Mouse (Mus musculus) small intestine, adult 2 months (tissue): ENCODE measurements around the gene Rack1.

Source experiments
- CTCF ChIP-seq: fragments of 200-500 bp; IDR thresholded peaks from 2 replicates; pipeline ENCODE4 v1.5.1; 2012; ENCODE audit warnings: low read depth, mild to moderate bottlenecking, control low read depth, inconsistent platforms, low read length, moderate library complexity, mixed read lengths; ENCODE audit not compliant: insufficient replicate concordance, insufficient read length; ENCODE audit errors: extremely low read depth
- POLR2A ChIP-seq: fragments of 200-500 bp; IDR thresholded peaks from 2 replicates; pipeline ENCODE4 v1.6.1; 2012; ENCODE audit warnings: low read depth, mild to moderate bottlenecking, control low read depth, inconsistent platforms, low read length, moderate library complexity

GRCm38 (mm10) chr11:48817794-48818193, 17.7 kb downstream of the Rack1 start:
- TF ChIP-seq POLR2A (no peak), CTCF (no peak)
